Mouse (Mus musculus): ENCODE measurements around the gene Camta2. TPM values are rescaled to one million over a fixed set of nuclear protein-coding genes. Genes with fewer than 3 reads are reported as not detected.

Camta2 gene
- polyA plus RNA-seq, 1 experiment, result 35.7 TPM

- no peak for DNase-seq
- Histone ChIP-seq H3K4me1 (ENCODE audit: control insufficient read depth, insufficient read depth, low read length) (peaks cover 7% of the 10 kb centered on the region), H3K4me3 (replicated peaks; ENCODE audit: extremely low read depth, low read depth, low read length) (no peak overlapping the region)
- 86% methylated on average over 2 of the region's 2 CpGs for WGBS
- TF ChIP-seq POLR2A (IDR thresholded peaks at IDR 0.05; ENCODE audit: borderline replicate concordance, extremely low read depth, low read depth, low read length) (no peak), CTCF (IDR thresholded peaks at IDR 0.05; ENCODE audit: insufficient read depth, low read length) (no peak)
Observed at GRCm38 (mm10) chr11:70699051-70699450, 11.1 kb upstream of the Camta2 start.

DNA sequence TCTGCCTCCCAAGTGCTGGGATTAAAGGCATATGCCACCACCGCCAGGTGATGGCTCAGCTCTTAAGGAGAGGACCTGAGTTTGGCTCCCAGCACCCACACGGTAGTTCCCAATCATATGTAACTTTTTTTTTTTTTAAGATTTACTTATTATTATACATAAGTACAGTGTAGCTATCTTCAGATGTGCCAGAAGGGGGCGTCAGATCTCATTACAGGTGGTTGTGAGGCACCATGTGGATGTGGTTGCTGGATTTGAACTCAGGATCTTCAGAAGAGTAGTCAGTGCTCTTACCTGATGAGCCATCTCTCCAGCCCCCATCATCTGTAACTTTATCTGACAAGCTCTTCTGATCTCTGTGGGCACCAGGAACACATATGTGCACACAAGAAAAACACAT, 9.5 kb upstream of the Camta2 start:
- H3K4me1 ChIP-seq (ENCODE audit: control insufficient read depth, insufficient read depth, low read length), result peaks cover 4% of the 10 kb centered on the region
- 78% methylated on average over 3 of the region's 3 CpGs for WGBS
- no peak for DNase-seq

GRCm38 (mm10) chr11:70693504-70693903, 5.6 kb upstream of the Camta2 start:
- peaks cover 2% of the 10 kb centered on the region; the same call in 1 of the 2 replicates for H3K4me1 ChIP-seq (ENCODE audit: control insufficient read depth, insufficient read depth, low read length)
- H3K4me3 ChIP-seq (replicated peaks; ENCODE audit: extremely low read depth, low read depth, low read length), result no peak overlapping the region
- 73% methylated on average over 3 of the region's 3 CpGs for WGBS
- no peak for DNase-seq
- no peak for TF ChIP-seq POLR2A (IDR thresholded peaks at IDR 0.05; ENCODE audit: borderline replicate concordance, extremely low read depth, low read depth, low read length)
- TF ChIP-seq CTCF (IDR thresholded peaks at IDR 0.05; ENCODE audit: insufficient read depth, low read length), result no peak

More for the DNA sequence above, 9.5 kb upstream of the Camta2 start:
- no peak for TF ChIP-seq POLR2A (IDR thresholded peaks at IDR 0.05; ENCODE audit: borderline replicate concordance, extremely low read depth, low read depth, low read length)
- TF ChIP-seq CTCF (IDR thresholded peaks at IDR 0.05; ENCODE audit: insufficient read depth, low read length), result no peak
- H3K4me3 ChIP-seq (replicated peaks; ENCODE audit: extremely low read depth, low read depth, low read length), result no peak overlapping the region

DNA sequence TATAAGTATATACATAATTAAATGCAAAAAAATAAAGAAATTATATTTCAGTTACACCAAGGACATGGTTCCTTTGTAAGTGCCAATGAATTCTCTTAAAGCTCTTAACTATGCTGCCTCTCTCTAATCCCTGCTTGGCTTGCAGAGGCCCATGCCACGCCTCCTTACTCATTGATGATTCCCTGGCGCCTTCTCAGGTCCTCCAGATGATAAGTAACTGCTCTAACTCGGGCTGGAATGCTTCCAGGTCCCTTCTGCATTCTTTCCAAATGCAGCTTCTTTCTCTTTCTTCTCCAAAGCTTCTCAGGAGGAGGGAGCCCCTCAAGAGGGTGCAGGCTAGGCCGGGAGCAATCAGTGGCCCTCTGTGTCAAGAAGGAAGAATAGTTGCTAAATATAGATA, 1.7 kb upstream of the Camta2 start:
- 57% methylated on average over 4 of the region's 4 CpGs for WGBS
- no peak for TF ChIP-seq CTCF (IDR thresholded peaks at IDR 0.05; ENCODE audit: insufficient read depth, low read length)
- no peak for TF ChIP-seq POLR2A (IDR thresholded peaks at IDR 0.05; ENCODE audit: borderline replicate concordance, extremely low read depth, low read depth, low read length)
- Histone ChIP-seq H3K4me3 (replicated peaks; ENCODE audit: extremely low read depth, low read depth, low read length) (no peak overlapping the region), H3K4me1 (ENCODE audit: control insufficient read depth, insufficient read depth, low read length) (peaks cover 12% of the 10 kb centered on the region; the same call in 1 of the 2 replicates)
- DNase-seq, result no peak

GRCm38 (mm10) chr11:70688372-70688771, 467 bp upstream of the Camta2 start:
- DNase-seq, result no peak
- Histone ChIP-seq H3K4me1 (ENCODE audit: control insufficient read depth, insufficient read depth, low read length) (peaks cover 12% of the 10 kb centered on the region; the same call in 1 of the 2 replicates), H3K4me3 (replicated peaks; ENCODE audit: extremely low read depth, low read depth, low read length) (peak overlapping the region; percentile 76)
- WGBS, result 13% methylated on average over 8 of the region's 8 CpGs
- TF ChIP-seq POLR2A (IDR thresholded peaks at IDR 0.05; ENCODE audit: borderline replicate concordance, extremely low read depth, low read depth, low read length) (no peak), CTCF (IDR thresholded peaks at IDR 0.05; ENCODE audit: insufficient read depth, low read length) (no peak)

- no peak for TF ChIP-seq POLR2A (IDR thresholded peaks at IDR 0.05; ENCODE audit: borderline replicate concordance, extremely low read depth, low read depth, low read length)
- no peak for TF ChIP-seq CTCF (IDR thresholded peaks at IDR 0.05; ENCODE audit: insufficient read depth, low read length)
Observed at GRCm38 (mm10) chr11:70686901-70687566, 871 bp downstream of the Camta2 start.

GRCm38 (mm10) chr11:70683640-70684039, 4.3 kb downstream of the Camta2 start:
- TF ChIP-seq POLR2A (IDR thresholded peaks at IDR 0.05; ENCODE audit: borderline replicate concordance, extremely low read depth, low read depth, low read length) (no peak), CTCF (IDR thresholded peaks at IDR 0.05; ENCODE audit: insufficient read depth, low read length) (no peak)
- Histone ChIP-seq H3K4me1 (ENCODE audit: control insufficient read depth, insufficient read depth, low read length) (peaks cover 11% of the 10 kb centered on the region; the same call in 1 of the 2 replicates), H3K4me3 (replicated peaks; ENCODE audit: extremely low read depth, low read depth, low read length) (no peak overlapping the region)
- no peak for DNase-seq
- WGBS, result 86% methylated on average over 5 of the region's 5 CpGs

More at GRCm38 (mm10) chr11:70686901-70687566, 871 bp downstream of the Camta2 start:
- H3K4me1 ChIP-seq (ENCODE audit: control insufficient read depth, insufficient read depth, low read length), result peaks cover 12% of the 10 kb centered on the region; the same call in 1 of the 2 replicates
- 3% methylated on average over 16 of the region's 16 CpGs for WGBS
- peak; percentile 51 for DNase-seq
- peak overlapping the region; percentile 76 for H3K4me3 ChIP-seq (replicated peaks; ENCODE audit: extremely low read depth, low read depth, low read length)

GRCm38 (mm10) chr11:70681897-70682581, 5.9 kb downstream of the Camta2 start:
- WGBS, result 52% methylated on average over 11 of the region's 11 CpGs
- Histone ChIP-seq H3K4me1 (ENCODE audit: control insufficient read depth, insufficient read depth, low read length) (peaks cover 6% of the 10 kb centered on the region; the same call in 1 of the 2 replicates), H3K4me3 (replicated peaks; ENCODE audit: extremely low read depth, low read depth, low read length) (no peak overlapping the region)
- 0 out of 2 replicates have a peak, but pooled peaks have one; percentile 2 for TF ChIP-seq CTCF (IDR thresholded peaks at IDR 0.05; ENCODE audit: insufficient read depth, low read length)
- no peak for TF ChIP-seq POLR2A (IDR thresholded peaks at IDR 0.05; ENCODE audit: borderline replicate concordance, extremely low read depth, low read depth, low read length)
- DNase-seq, result no peak

DNA sequence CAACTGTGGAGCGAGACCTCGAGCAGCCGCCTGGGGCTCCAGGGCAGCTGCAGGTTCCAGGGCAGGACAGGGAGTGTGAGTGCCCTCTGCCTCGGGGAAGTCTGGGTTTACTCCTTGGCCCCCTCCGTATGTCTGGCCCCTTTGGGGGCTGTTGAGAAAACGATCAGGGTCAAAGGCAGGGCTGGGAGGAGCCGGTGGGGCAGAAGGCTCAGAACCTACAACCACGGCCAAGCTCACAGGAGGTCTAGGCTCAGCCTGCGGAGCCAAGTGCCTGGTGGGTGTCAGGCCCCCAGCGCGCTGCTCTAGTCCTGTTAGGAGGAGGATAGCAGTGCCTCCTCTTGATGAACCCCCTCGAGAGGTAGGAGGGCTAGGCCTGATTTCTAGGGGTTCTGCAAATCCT, 6.7 kb downstream of the Camta2 start:
- DNase-seq, result no peak
- H3K4me3 ChIP-seq (replicated peaks; ENCODE audit: extremely low read depth, low read depth, low read length), result no peak overlapping the region
- 76% methylated on average over 12 of the region's 12 CpGs for WGBS
- no peaks in the 10 kb centered on the region for H3K4me1 ChIP-seq (ENCODE audit: control insufficient read depth, insufficient read depth, low read length)
- TF ChIP-seq POLR2A (IDR thresholded peaks at IDR 0.05; ENCODE audit: borderline replicate concordance, extremely low read depth, low read depth, low read length), result no peak
- no peak for TF ChIP-seq CTCF (IDR thresholded peaks at IDR 0.05; ENCODE audit: insufficient read depth, low read length)

Measured in lung, adult 2 months (tissue).